Mouse (Mus musculus) brain, embryonic 14.5 days (tissue): ENCODE measurements at regions not wholly inside any gene's neighbourhood (a gene's known extent, or its start where the extent isn't known, plus 50 kb on each side); places are given as distances from the start of the nearest gene placed in this dataset.

Experiments used
- CTCF ChIP-seq: fragments of 200-500 bp; IDR thresholded peaks from 2 replicates; pipeline ENCODE4 v1.5.1; 2012; ENCODE audit warnings: inconsistent platforms, mild to moderate bottlenecking, moderate library complexity, borderline replicate concordance; ENCODE audit not compliant: insufficient read depth, insufficient read length; ENCODE audit errors: extremely low read depth
- POLR2A ChIP-seq: fragments of 200-500 bp; IDR thresholded peaks from 2 replicates; pipeline ENCODE4 v1.6.1; 2012; ENCODE audit warnings: mild to moderate bottlenecking, inconsistent platforms, borderline replicate concordance; ENCODE audit not compliant: poor library complexity, insufficient read depth, insufficient read length, severe bottlenecking; ENCODE audit errors: extremely low read depth

DNA sequence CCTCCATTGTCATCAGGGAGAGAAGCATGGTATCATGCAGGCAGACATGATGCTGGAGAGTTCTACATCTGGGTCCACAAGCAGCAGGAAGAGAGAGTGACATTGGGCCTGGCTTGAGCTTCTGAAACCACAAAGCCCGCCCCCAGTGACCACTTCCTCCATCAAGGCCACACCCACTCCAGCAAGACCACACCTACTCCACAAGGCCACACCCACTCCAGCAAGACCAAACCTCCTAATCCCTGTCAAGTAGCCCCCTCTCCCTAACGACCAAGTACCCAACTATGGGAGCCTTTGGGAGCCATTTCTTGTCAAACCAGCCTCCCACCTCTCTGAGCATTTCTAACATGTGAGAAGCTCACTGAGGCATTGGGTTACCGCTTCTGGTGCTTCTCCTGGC is 209.6 kb downstream of the Rpap3 start:
- TF ChIP-seq CTCF (no peak), POLR2A (no peak)
